In genomic region chr3:108536517-108537260, GRCm38 (mm10) we compare ENCODE assay signal across 8 mouse cellular contexts. TPM values are rescaled to one million over a fixed set of nuclear protein-coding genes. Genes with fewer than 3 reads are reported as not detected.
A peak's percentile ranks its signal among the peaks of the same experiment; 100 is the strongest.
DNase-seq lines count a peak whose midpoint lies in the region; ATAC-seq and TF ChIP-seq lines count a peak whose summit lies in the region.

Gene 5330417C22Rik, minus strand, starts transcription at chr3:108536536.

- peak; percentile 24; the same call in 1 of the 2 replicates for ATAC-seq in heart, embryonic 16.5 days (replicated peaks; ENCODE audit: extremely low read depth, insufficient read depth, low FRiP score)
- ATAC-seq in liver, embryonic 14.5 days (ENCODE audit: insufficient read depth), result 0 out of 2 replicates have a peak, but pooled peaks have one; percentile 13

- WGBS in heart, embryonic 16.5 days, result 1% methylated on average over 35 of the region's 35 CpGs
- WGBS in liver, embryonic 14.5 days (ENCODE audit: insufficient replicate concordance), result 3% methylated on average over 34 of the region's 35 CpGs
- 1% methylated on average over 35 of the region's 35 CpGs for WGBS in thymus, adult 2 months

- peak within 1 kb of the TSS; percentile 67 for H3K4me2 ChIP-seq in heart, embryonic 16.5 days (ENCODE audit: low read depth, low read length)
- H3K4me2 ChIP-seq in liver, embryonic 14.5 days (ENCODE audit: low read depth), result peak within 1 kb of the TSS; percentile 44

- TF ChIP-seq CTCF in liver, embryonic 14.5 days (IDR thresholded peaks at IDR 0.05; ENCODE audit: low read depth), result no peak
- peak; percentile 34; the same call in 1 of the 2 replicates for TF ChIP-seq CTCF in thymus, adult 2 months (IDR thresholded peaks at IDR 0.05; ENCODE audit: borderline replicate concordance, control insufficient read depth, extremely low read depth, insufficient read depth, low read length, poor library complexity)

- H3K4me1 ChIP-seq in heart, embryonic 16.5 days (ENCODE audit: control insufficient read depth, insufficient read depth, low read length), result peaks cover 22% of the 10 kb centered on the region
- no peaks in the 10 kb centered on the region for H3K4me1 ChIP-seq in liver, embryonic 14.5 days (replicated peaks; ENCODE audit: control insufficient read depth in 2 of 2, insufficient read depth in 2 of 2, low read length in 1 of 2)
- peaks cover 4% of the 10 kb centered on the region; the same call in 1 of the 2 replicates for H3K4me1 ChIP-seq in thymus, adult 2 months (replicated peaks; ENCODE audit: control insufficient read depth, insufficient read depth, low read length)

- no peaks in the 10 kb centered on the region for H3K9me3 ChIP-seq in heart, embryonic 16.5 days (replicated peaks; ENCODE audit: control insufficient read depth, low read length)
- H3K9me3 ChIP-seq in liver, embryonic 14.5 days (ENCODE audit: control insufficient read depth, low read length), result no peaks in the 10 kb centered on the region

- DNase-seq in 3T3-L1 (ENCODE audit: low read depth, low spot score), result peak; percentile 13
- peak; percentile 52 for DNase-seq in ZHBTc4 (ENCODE audit: low read depth, low spot score)
- peak; percentile 63 for DNase-seq in embryo, embryonic 11 days
- DNase-seq in kidney, postnatal 36 days, result peak; percentile 9 to 39
- no peak for DNase-seq in liver, embryonic 14.5 days (ENCODE audit: low read depth in 3 of 3, low spot score in 3 of 3)
- DNase-seq in neural tube, embryonic 10.5 days (ENCODE audit: extremely low spot score, low spot score), result peak; percentile 50
- peak; percentile 57 for DNase-seq in thymus, adult 2 months

- TF ChIP-seq EP300 in liver, embryonic 14.5 days (IDR thresholded peaks at IDR 0.05; ENCODE audit: low read depth), result no peak

- no peak within 1 kb of the TSS for H3K9ac ChIP-seq in heart, embryonic 16.5 days (ENCODE audit: low read length)
- no peak within 1 kb of the TSS for H3K9ac ChIP-seq in liver, embryonic 14.5 days (replicated peaks)

- H3K27me3 ChIP-seq in heart, embryonic 16.5 days (ENCODE audit: control insufficient read depth, insufficient read depth, low read length), result peaks cover 11% of the 10 kb centered on the region
- H3K27me3 ChIP-seq in liver, embryonic 14.5 days (ENCODE audit: control insufficient read depth, insufficient read depth, low read length), result peaks cover 18% of the 10 kb centered on the region
- H3K27me3 ChIP-seq in thymus, adult 2 months (ENCODE audit: control insufficient read depth, insufficient read depth, low read length), result no peaks in the 10 kb centered on the region; the same call in 1 of the 2 replicates

- H3K36me3 ChIP-seq in heart, embryonic 16.5 days (ENCODE audit: control insufficient read depth, insufficient read depth), result no peaks in the 10 kb centered on the region
- H3K36me3 ChIP-seq in liver, embryonic 14.5 days (replicated peaks; ENCODE audit: control insufficient read depth, insufficient read depth, low read depth), result no peaks in the 10 kb centered on the region
- no peaks in the 10 kb centered on the region for H3K36me3 ChIP-seq in thymus, adult 2 months (ENCODE audit: control insufficient read depth, insufficient read depth, low read length)

- no peak for TF ChIP-seq POLR2A in thymus, adult 2 months (IDR thresholded peaks at IDR 0.05; ENCODE audit: control insufficient read depth, extremely low read depth, insufficient read depth, low read length, poor library complexity)

- peak within 1 kb of the TSS; percentile 43 for H3K4me3 ChIP-seq in heart, embryonic 16.5 days (ENCODE audit: low read length)
- H3K4me3 ChIP-seq in liver, embryonic 14.5 days (ENCODE audit: insufficient read depth in 1 of 2, low read depth in 2 of 2, low read length in 2 of 2), result peak within 1 kb of the TSS in 1 of 2 experiments; percentile 27; a peak in 1 of 4 replicates
- H3K4me3 ChIP-seq in thymus, adult 2 months (ENCODE audit: control insufficient read depth, insufficient read depth, low read length), result no peak within 1 kb of the TSS

- no peak within 1 kb of the TSS for H3K27ac ChIP-seq in heart, embryonic 16.5 days (ENCODE audit: low read length)
- no peak within 1 kb of the TSS for H3K27ac ChIP-seq in liver, embryonic 14.5 days
- H3K27ac ChIP-seq in thymus, adult 2 months (ENCODE audit: control insufficient read depth, insufficient read depth, low read length), result no peak within 1 kb of the TSS

RNA-seq across cellular contexts. Expression of gene 5330417C22Rik, which starts in this region (rescaled TPM):
- 1.9 and 2.9 TPM in 2 replicates for polyA plus RNA-seq in heart, embryonic 16.5 days (2015; fragmentation: Nextera tagmentation; extraction: Ambion mirVana)
- 0.05 and 0.11 TPM in 2 replicates for polyA plus RNA-seq in liver, embryonic 14.5 days (2012; rRNA removed)
- 0.17 TPM in 1 of 2 replicates, not detected in the other for polyA plus RNA-seq in liver, embryonic 14.5 days (2014; fragmentation: Nextera tagmentation; extraction: Ambion mirVana)
- polyA plus RNA-seq in thymus, adult 2 months (2012; rRNA removed), result 1.7 and 1.8 TPM in 2 replicates

Comparison
In these comparisons a context has a peak if more than half of its experiments do, and no peak if none do; other contexts are left out.
1. Peak in ATAC-seq and H3K4me2 ChIP-seq in liver, embryonic 14.5 days; RNA of the gene not detected or under 1 TPM.
2. DNase-seq: peak in 3T3-L1 (single experiment), ZHBTc4 (single experiment), embryo, embryonic 11 days (single experiment), kidney, postnatal 36 days (2 of 2), neural tube, embryonic 10.5 days (single experiment) and thymus, adult 2 months (single experiment); none in liver, embryonic 14.5 days (0 of 3).